Mouse (Mus musculus) hindlimb bud, embryonic 11.5 days (tissue): ENCODE results near the gene Lyrm4.

Experiments
- DNase-seq: peaks from one replicate; pipeline ENCODE4 v3.0.0-alpha.2; 2012; ENCODE audit warnings: low read depth, low spot score; ENCODE audit errors: extremely low spot score

Lyrm4 gene

DNA sequence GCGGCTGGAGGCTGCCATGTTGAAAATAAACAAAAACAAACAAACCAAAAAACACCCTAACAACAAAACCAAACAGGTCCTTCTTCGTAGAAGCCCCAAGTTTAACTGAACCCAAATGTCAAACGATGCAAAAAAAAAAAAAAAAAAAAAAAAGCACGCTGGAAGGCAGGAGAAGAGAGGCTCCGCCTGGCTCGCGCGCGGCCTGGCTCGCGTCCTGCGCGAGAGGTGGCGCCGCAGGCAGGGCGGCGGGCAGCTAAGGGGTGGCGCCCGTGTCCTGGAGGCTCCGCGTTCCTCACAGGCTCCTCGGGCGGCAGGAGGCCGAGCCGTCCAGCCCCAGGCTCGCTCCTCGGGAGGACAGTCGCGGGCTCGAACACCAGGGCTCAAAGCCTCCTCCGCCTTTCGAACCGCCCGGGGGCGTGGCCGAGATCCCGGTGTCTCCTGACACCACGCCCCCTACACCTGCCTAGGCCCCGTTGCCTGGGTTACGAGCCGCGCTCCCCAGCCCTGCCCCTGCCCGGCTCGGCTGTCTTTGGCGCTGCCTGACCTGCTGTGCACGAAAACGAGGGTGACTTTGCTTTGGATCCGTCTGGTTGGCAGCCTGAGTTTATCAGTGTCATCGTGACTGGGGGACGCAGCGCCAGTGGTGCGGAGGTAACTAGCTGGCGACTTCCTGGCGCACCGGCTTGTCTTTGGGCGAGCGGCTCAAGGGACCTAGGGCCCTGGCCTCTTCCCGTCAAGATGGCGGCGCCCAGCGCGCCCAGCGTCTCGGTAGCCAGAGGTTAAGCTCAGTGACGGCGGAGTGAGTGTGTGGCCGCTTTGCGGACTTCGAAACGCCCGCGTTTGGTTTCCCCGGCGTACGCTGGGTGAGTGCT lies at the start of gene Lyrm4, which contains the start of gene Fars2:
TSS of gene Lyrm4 (minus strand) at position 384 of the 872 bp plus-strand sequence.
TSS of gene Fars2 (plus strand) at position 270 of the 872 bp plus-strand sequence.
- peak; percentile 44 for DNase-seq

- DNase-seq, result no peak
Observed at GRCm38 (mm10) chr13:36163898-36164297, 46.6 kb upstream of the Lyrm4 start.

DNA sequence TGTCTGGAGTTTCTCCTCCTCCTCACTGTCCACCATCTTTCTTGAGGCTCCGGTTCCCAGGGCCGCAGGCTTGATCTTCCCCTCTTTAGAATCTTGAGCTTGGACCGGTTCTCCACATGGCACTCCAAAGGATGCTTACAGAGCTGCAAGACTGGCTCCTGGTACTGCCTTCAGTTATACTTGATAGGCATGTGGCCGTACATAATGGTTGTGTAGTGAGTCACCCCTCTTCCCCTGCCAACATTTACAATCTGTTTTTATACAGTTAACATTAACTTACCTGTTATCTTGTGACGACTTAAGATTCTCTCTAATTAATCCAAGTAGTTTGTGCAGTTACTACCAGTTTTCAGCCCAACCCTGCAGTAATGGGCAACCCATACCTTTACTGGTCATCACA lies 46.1 kb upstream of the Lyrm4 start:
- DNase-seq, result no peak

GRCm38 (mm10) chr13:36156340-36156931 lies 39.1 kb upstream of the Lyrm4 start:
- no peak for DNase-seq

DNA sequence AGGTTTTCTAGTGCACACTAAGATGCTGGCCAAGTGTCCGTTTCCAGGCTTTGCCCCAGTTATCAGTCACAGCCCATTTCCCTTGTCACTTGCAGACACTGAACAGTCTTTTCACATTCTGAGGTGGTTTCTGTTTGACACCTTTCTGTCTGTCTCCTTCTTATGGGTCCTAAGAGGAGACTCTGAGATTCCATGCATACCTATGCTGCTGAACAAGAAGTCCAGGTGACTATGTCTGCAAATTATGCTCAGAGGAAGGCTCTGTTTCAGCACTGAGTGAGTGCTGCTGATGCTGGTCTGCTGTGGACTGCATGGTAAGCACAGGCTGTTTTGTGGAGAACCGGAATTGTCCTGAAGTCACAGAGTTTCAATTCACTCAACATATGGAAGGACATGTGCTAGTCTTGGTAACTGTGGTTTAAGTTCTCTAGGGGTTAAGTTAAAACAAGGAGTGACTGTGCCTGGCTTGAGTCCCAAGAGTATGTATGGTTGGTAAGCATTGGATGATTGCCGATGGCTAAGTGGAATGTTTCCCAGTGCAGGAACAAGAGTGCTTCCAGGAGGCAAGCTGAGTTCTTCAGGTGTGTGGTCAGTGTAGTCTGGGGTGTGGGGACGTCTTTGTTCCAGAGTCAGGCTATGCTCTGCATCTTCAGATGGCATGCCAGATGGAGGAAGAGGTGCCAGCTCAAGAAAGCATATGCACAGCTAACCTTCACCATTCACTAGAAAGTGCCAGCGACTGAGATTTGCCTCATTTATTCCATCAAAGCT lies 35.6 kb upstream of the Lyrm4 start:
- no peak for DNase-seq

DNA sequence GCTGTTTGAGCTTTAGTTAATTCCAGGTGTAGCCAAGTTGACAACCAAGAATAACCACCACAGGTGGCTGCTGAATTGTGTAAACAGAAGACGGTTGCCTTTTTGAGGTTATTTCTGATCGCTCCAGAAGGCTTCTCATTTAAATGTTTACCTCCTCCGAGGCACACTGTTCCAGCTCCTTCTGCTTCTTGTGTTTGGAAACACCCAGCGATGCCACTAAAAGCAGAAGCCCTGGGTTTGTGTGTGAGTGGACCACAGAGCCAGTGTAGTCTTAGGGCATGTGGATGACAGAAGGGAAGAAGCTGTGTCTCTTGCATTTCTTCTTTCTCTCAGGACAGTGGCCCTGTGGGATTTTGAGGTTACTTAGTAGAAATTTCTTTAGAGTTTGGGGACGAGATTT lies 32.9 kb upstream of the Lyrm4 start:
- DNase-seq, result no peak

DNA sequence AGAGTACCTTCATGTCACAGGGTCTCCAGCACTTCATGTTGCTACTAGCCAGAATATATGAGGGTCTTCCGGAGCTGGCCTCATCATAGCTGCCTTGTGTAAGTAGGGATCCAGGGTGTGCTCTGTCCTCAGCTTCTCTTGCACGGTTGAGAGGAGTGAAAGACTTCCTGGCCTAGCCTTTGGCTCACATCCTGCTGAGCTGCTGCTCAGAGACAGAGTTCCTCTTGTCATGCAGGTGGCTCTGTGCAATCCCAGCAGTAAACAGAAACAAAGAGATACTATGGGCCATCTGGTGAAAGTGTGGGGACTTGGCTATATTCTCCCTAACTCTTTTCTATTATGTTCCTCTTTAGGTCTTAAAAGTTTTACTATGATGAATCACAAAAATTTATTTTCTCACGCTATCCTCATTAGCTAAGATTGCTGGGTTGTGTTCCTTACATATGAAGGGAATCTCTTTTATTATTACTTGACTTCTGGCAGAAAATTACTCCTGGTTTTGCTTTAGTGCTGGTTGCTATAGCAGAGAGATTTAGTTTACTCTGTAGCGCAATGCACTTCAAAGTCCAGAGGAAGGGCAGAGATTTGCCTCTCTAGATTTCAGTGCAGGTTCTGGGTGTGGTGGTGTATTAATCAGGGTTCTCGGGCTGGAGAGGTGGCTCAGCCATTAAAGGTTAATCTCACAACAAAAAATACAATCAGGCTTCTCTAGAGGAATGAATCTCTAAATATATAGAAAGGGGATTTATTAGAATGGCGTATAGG lies 32.0 kb upstream of the Lyrm4 start:
- no peak for DNase-seq

DNA sequence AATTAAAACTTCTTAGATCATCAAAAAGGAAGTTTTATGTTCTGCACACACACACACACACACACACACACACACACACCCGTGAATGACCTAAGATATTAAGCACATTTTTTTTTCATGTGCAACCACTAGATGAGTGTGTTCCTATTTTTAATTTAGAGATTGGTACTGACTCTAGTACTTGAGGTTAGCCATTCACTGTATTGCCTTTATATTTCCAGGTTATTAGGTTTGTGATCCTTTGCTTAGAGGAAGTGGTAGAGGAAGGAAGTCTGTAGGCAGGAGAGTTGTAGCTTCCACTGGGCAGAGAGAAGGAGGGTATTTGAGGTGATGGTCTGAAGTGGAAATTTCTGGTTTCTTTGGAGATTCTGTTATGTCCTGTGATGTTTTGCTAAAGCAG lies 28.3 kb upstream of the Lyrm4 start:
- DNase-seq, result no peak

DNA sequence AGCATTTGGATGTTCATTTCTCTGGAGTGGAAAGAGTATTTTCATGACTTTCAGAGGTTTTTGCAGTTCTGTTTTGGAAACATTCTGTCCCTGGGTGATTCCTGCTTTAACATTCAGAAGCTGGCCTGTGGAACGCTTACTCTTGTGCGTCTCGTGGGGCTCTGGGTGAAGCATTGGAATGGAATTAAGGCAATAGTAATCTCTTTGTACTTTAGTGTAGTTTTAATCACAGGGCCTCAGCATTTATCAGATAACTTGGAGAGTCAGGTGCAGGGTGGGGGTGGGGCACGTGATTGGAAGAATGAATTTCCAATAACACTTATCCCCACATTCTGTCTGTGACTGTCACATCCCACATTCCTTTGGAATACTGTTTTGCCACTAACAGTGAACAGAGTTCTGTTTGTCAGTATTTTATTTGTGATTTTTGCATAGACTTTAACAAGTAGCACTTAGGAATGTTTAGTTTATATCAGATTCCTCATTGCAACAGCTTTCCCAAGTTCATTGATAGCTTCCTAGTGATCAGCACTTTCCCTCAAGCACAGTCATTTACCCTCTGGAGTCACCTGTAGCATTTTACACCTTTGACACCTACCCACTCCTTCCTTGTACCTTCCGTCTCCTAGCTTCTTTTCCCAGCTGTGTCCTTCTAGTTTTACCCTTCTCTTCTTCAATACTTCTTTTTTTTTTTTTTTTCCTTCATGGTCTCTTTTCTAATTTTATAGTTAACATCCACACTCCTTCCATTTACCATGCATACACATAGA lies 23.1 kb upstream of the Lyrm4 start:
- no peak for DNase-seq

- no peak for DNase-seq
Observed at GRCm38 (mm10) chr13:36139703-36140102, 22.4 kb upstream of the Lyrm4 start.

- no peak for DNase-seq
Observed at GRCm38 (mm10) chr13:36131992-36132649, 14.8 kb upstream of the Lyrm4 start.

GRCm38 (mm10) chr13:36131401-36131800 lies 14.1 kb upstream of the Lyrm4 start:
- no peak for DNase-seq

DNA sequence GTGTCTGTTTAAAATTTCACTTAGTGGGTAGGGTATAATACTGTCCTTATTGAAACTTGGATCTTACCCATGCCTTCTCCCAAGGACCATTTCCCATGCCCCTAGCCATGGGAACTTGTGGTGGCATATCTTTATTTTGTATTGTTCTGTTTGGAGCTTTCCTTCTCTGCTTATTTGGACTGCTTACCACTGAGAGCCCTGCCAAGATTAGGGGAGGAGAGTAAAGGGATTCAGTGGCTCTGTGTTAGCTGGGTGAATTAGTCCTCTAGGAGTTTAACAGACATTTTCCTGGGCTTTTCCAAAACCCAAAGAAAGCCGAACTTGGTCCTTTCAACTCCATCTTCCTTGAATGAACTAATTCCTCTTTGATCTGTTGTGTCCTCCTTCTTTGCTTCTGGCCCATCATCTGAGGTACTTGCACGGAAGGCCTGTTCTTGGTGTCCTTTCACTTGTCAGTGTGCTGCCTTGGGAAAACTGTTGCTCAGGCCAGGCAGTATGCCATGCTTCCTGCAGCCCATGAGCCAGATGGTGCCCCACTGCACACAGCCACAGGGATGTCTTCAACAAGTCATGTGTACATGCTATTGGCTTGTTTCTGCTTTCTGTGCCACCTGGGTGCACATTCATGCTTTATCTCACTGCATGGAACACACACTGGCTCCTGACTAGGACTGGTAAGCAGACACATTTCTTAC lies 12.2 kb upstream of the Lyrm4 start:
- DNase-seq, result no peak

- no peak for DNase-seq
Observed at GRCm38 (mm10) chr13:36120606-36121005, 3.3 kb upstream of the Lyrm4 start.

DNA sequence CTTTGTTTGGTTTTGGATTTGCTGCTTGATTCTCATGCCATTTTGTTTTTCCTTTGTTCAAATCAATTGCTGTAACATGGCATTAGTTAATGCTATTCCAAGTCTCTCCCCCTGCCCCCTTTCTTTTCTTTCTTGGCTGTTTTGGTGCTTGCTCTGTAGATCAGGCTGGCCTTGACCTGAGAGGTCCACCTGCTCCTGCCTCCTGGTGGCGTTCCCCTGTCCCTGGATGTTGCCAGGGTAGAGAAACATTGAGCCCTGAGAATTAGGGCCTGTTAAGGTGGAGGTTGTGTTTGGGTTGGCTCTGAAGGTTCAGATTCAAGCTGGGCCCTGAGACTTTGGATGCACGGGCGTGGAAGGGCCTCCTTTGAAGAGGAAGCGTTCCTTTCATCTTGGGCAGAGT lies 2.4 kb upstream of the Lyrm4 start:
- no peak for DNase-seq

- no peak for DNase-seq
Observed at GRCm38 (mm10) chr13:36116520-36117142, 695 bp downstream of the Lyrm4 start.

DNA sequence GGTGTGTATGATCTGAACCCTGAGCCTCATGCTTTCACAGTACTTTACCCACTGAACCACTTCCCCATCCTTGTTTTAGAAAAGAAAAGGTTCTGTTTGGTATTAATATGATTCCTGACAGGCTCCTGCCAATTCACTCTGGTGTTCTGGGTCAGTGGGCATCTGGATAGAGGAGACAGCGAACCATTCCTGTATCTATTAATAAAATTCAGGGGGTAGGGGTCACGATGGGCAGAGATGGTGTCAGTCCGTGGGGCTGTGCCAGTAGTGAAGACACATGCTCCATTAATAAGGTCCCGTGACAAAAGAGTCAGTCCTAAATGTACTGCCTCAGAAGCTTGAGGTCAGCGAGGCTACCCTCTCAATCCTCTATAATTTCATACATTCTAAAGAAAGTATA lies 4.1 kb downstream of the Lyrm4 start:
- no peak for DNase-seq

- no peak for DNase-seq
Observed at GRCm38 (mm10) chr13:36111331-36111730, 6.0 kb downstream of the Lyrm4 start.

GRCm38 (mm10) chr13:36108528-36108927 lies 8.8 kb downstream of the Lyrm4 start:
- no peak for DNase-seq
